Mouse (Mus musculus) midbrain, embryonic 14.5 days (tissue): ENCODE data around the gene Errfi1. TPM values are rescaled to one million over a fixed set of nuclear protein-coding genes. Genes with fewer than 3 reads are reported as not detected.

Experiments
- ATAC-seq: fragments of 200-750 bp; cut with Nextera tagmentation; 2 replicates; pipeline ENCODE4 v1.8.0; 2017; ENCODE audit warnings: moderate number of reproducible peaks, moderate library complexity; ENCODE audit not compliant: low FRiP score, low TSS enrichment
- DNase-seq: peaks from one replicate; pipeline ENCODE4 v3.0.0-alpha.2; 2015
- H3K27ac ChIP-seq: fragments of 300-500 bp; sonication (generic); replicated peaks from 2 replicates; pipeline ENCODE4 v1.5.1; 2014; ENCODE audit warnings: mild to moderate bottlenecking, low read depth, low read length, moderate library complexity
- H3K27me3 ChIP-seq: fragments of 300-500 bp; sonication (generic); 2 replicates; pipeline ENCODE4 v1.6.1; 2014; ENCODE audit warnings: low read length, control low read depth, mixed read lengths; ENCODE audit not compliant: control insufficient read depth, insufficient read depth
- H3K36me3 ChIP-seq: fragments of 300-500 bp; sonication (generic); 2 replicates; pipeline ENCODE4 v1.6.1; 2014; ENCODE audit warnings: low read length, control low read depth; ENCODE audit not compliant: control insufficient read depth, insufficient read depth
- H3K4me1 ChIP-seq: fragments of 300-500 bp; sonication (generic); 2 replicates; pipeline ENCODE4 v1.6.1; 2014; ENCODE audit warnings: mild to moderate bottlenecking, antibody characterized with exemption, low read length, control low read depth; ENCODE audit not compliant: control insufficient read depth, insufficient read depth
- H3K4me2 ChIP-seq: fragments of 300-500 bp; sonication (generic); 2 replicates; pipeline ENCODE4 v1.6.1; 2014; ENCODE audit warnings: mild to moderate bottlenecking, low read length, moderate library complexity
- H3K4me3 ChIP-seq: fragments of 300-500 bp; sonication (generic); replicated peaks from 2 replicates; pipeline ENCODE4 v1.5.1; 2014; ENCODE audit warnings: low read depth, low read length
- H3K9ac ChIP-seq: fragments of 300-500 bp; sonication (generic); replicated peaks from 2 replicates; pipeline ENCODE4 v1.6.1; 2014; ENCODE audit warnings: mild to moderate bottlenecking, low read length, moderate library complexity
- H3K9me3 ChIP-seq: fragments of 300-500 bp; sonication (generic); 2 replicates; pipeline ENCODE4 v1.6.1; 2016; ENCODE audit warnings: low read length, control low read depth, mixed read lengths; ENCODE audit not compliant: control insufficient read depth
- WGBS: fragments of 180-500 bp; shearing (Covaris S2); extraction: QIAGEN DNeasy Blood & Tissue Kit; methylation state at CpG from one replicate; pipeline ENCODE4 v1.1.7; 2014; 5-methylcytosine and 5-hydroxymethylcytosine counted together
- polyA plus RNA-seq: library from polyadenylated mRNA; unstranded; fragments of >200 nt; fragmentation: Nextera tagmentation; extraction: Ambion mirVana; gene quantifications from 2 replicates; pipeline ENCODE4 v1.2.1, GENCODE M21; 2014

Gene Errfi1
- polyA plus RNA-seq, 1 experiment from 2014 or later: 25.3 TPM

- H3K4me1 ChIP-seq: no peaks in the 10 kb centered on the region
- no peak overlapping the region for H3K9ac ChIP-seq
- H3K9me3 ChIP-seq: no peaks in the 10 kb centered on the region
- H3K4me2 ChIP-seq: no peak overlapping the region
- H3K27me3 ChIP-seq: no peaks in the 10 kb centered on the region
- no peak overlapping the region for H3K27ac ChIP-seq
- DNase-seq (no peak), ATAC-seq (no peak)
- H3K4me3 ChIP-seq: no peak overlapping the region
- no peaks in the 10 kb centered on the region for H3K36me3 ChIP-seq
- WGBS: 90% methylated on average over 12 of the region's 12 CpGs
These were observed 16.8 kb upstream of the Errfi1 start for GRCm38 (mm10) chr4:150836961-150837360.

DNA sequence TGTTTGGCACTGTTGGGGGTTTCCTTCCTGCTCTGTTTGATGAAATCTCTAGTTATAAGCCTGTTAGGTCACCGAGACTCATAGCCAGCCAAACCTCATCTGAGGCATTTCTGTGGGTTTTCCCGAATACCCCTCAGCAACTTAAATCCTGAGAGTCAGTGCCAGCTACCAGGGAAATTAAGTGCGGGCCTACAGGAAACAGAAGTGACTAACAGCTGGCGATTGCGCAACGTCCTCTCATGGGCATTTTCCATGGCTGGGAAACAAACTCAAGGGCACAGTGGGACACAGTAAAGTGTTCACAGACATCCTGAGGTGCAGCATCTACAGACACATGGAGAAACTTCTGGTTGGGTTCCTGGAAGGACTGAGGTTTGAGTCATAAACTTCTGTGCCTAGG, 16.3 kb upstream of the Errfi1 start:
- Histone ChIP-seq H3K4me3 (no peak overlapping the region), H3K9ac (no peak overlapping the region), H3K4me1 (no peaks in the 10 kb centered on the region), H3K9me3 (no peaks in the 10 kb centered on the region), H3K4me2 (no peak overlapping the region), H3K36me3 (no peaks in the 10 kb centered on the region), H3K27me3 (no peaks in the 10 kb centered on the region), H3K27ac (no peak overlapping the region)
- 88% methylated on average over 6 of the region's 6 CpGs for WGBS
- DNase-seq: no peak
- ATAC-seq: no peak

DNA sequence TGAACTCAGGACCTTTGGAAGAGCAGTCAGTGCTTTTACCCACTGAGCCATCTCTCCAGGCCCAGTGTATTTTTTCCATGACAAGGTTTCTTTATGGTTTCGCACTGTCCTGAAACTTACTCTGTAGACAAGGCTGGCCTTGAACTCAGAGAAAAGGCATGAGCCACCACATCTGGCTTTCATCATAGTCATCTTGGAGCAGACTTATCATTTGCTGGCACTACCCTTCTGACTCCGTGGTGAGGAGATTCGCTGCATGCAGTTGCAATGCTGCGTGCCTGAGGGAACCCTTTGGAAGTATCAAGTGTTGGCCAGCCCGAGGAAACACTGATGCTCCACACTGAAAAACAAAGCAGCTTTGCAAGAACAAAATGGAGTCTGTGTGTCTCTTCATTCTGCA, 11.7 kb upstream of the Errfi1 start:
- H3K4me2 ChIP-seq: no peak overlapping the region
- H3K27me3 ChIP-seq: no peaks in the 10 kb centered on the region
- H3K9ac ChIP-seq: no peak overlapping the region
- peaks cover 9% of the 10 kb centered on the region; the same call in 1 of the 2 replicates for H3K4me1 ChIP-seq
- DNase-seq (no peak), ATAC-seq (no peak)
- 87% methylated on average over 5 of the region's 5 CpGs for WGBS
- no peak overlapping the region for H3K4me3 ChIP-seq
- H3K9me3 ChIP-seq: no peaks in the 10 kb centered on the region
- no peaks in the 10 kb centered on the region for H3K36me3 ChIP-seq
- no peak overlapping the region for H3K27ac ChIP-seq

DNA sequence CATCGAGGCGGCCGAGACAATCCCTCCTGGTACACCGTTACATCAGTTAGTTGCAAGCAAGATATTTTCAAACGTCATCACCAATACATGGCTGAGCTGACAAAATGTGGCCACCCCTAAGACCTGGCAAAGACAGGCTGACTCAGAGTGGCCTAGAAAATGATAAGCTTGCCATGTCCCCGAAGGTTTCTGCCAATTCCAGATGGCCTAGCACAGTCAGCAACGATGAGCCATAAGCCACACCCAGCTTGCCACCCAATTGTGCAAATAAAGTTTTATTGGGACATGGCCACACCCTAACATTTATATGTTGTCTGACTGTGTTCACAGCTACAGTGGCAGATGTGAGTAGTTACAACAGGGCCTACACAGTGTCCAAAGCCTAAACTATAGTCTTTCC, 10.5 kb upstream of the Errfi1 start:
- no peaks in the 10 kb centered on the region for H3K9me3 ChIP-seq
- peaks cover 9% of the 10 kb centered on the region; the same call in 1 of the 2 replicates for H3K4me1 ChIP-seq
- H3K27ac ChIP-seq: no peak overlapping the region
- H3K36me3 ChIP-seq: no peaks in the 10 kb centered on the region
- H3K27me3 ChIP-seq: no peaks in the 10 kb centered on the region
- no peak overlapping the region for H3K4me3 ChIP-seq
- 92% methylated on average over 7 of the region's 7 CpGs for WGBS
- no peak for ATAC-seq
- no peak overlapping the region for H3K4me2 ChIP-seq
- no peak for DNase-seq
- no peak overlapping the region for H3K9ac ChIP-seq

DNA sequence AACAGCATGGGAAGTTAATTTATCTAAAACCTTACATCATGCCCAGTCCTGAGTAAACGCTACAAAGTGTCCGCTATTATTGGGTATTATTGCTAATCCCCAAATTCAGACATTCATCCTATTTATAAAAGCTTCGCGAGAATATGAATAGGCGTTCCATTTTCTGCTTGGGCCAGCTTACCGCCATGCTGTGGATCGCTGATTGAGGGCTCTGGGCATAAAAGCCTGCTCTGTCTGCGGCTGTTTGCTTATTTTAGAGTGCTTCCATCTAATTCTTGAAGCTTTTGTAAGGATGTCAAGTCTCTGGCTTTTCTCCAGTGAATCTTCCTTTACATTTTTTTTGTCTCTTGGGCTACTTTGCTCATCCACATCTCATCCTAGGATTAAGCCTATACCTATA, 7.4 kb upstream of the Errfi1 start:
- no peak for ATAC-seq
- no peak overlapping the region for H3K4me3 ChIP-seq
- no peak overlapping the region for H3K27ac ChIP-seq
- WGBS: 16% methylated on average over 8 of the region's 8 CpGs
- no peaks in the 10 kb centered on the region for H3K27me3 ChIP-seq
- H3K4me2 ChIP-seq: no peak overlapping the region
- DNase-seq: peak; percentile 56
- H3K36me3 ChIP-seq: no peaks in the 10 kb centered on the region
- H3K4me1 ChIP-seq: peaks cover 9% of the 10 kb centered on the region; the same call in 1 of the 2 replicates
- H3K9ac ChIP-seq: no peak overlapping the region
- H3K9me3 ChIP-seq: no peaks in the 10 kb centered on the region

GRCm38 (mm10) chr4:150849964-150850363, 3.8 kb upstream of the Errfi1 start:
- Histone ChIP-seq H3K27me3 (no peaks in the 10 kb centered on the region), H3K36me3 (no peaks in the 10 kb centered on the region), H3K27ac (no peak overlapping the region), H3K4me3 (no peak overlapping the region), H3K9me3 (no peaks in the 10 kb centered on the region), H3K4me2 (no peak overlapping the region), H3K9ac (no peak overlapping the region), H3K4me1 (peaks cover 9% of the 10 kb centered on the region; the same call in 1 of the 2 replicates)
- ATAC-seq (no peak), DNase-seq (no peak)
- 65% methylated on average over 10 of the region's 10 CpGs for WGBS

DNA sequence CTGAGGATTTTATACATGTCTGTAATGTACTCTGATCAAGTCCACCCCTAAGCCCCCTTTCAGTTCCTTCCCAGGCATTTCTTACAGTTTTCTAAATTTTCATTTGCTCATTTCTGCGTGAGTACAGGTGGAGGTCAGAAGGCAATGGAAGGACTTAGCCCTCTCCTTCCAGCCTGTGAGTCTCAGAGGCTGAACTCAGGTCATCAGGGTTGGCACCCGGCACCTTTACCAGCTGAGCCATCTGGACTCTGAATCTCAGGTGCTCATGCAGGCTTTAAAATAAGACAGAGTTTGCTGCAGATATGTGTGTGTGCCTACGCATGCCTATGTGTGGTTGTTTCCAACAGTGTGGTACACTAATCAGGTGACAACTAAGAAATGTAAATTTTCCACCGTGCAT, 2.8 kb upstream of the Errfi1 start:
- no peak overlapping the region for H3K9ac ChIP-seq
- 89% methylated on average over 4 of the region's 4 CpGs for WGBS
- H3K27ac ChIP-seq: no peak overlapping the region
- H3K27me3 ChIP-seq: no peaks in the 10 kb centered on the region
- no peak overlapping the region for H3K4me3 ChIP-seq
- no peaks in the 10 kb centered on the region for H3K9me3 ChIP-seq
- ATAC-seq: no peak
- H3K4me1 ChIP-seq: peaks cover 9% of the 10 kb centered on the region
- H3K4me2 ChIP-seq: no peak overlapping the region
- no peaks in the 10 kb centered on the region for H3K36me3 ChIP-seq
- DNase-seq: no peak

- Histone ChIP-seq H3K36me3 (no peaks in the 10 kb centered on the region), H3K27ac (no peak overlapping the region), H3K4me1 (peaks cover 9% of the 10 kb centered on the region), H3K4me3 (no peak overlapping the region), H3K4me2 (no peak overlapping the region), H3K9me3 (no peaks in the 10 kb centered on the region), H3K9ac (no peak overlapping the region), H3K27me3 (no peaks in the 10 kb centered on the region)
- 60% methylated on average over 8 of the region's 8 CpGs for WGBS
- no peak for ATAC-seq
- no peak for DNase-seq
These were observed 1.7 kb upstream of the Errfi1 start for GRCm38 (mm10) chr4:150852045-150852444.

DNA sequence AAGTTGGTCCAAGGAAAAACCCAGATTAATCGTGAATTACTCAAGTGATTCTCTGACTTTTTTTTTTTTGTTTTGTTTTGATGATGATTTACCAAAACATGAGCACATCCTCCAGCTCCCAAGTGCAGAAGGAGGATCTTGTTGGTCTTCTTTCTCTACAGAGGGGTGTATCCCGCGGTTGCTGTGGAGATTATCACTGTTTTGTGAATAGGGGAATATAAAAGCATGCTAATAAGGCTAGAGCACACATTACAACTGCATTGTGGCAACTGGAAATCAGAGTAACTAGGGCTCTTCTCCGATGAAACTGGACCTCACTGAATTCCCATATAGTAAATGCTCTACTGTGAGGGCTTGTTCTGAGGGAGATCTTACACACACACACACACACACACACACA, 1.2 kb upstream of the Errfi1 start:
- WGBS: 66% methylated on average over 4 of the region's 4 CpGs
- Histone ChIP-seq H3K27me3 (no peaks in the 10 kb centered on the region), H3K4me1 (peaks cover 9% of the 10 kb centered on the region), H3K27ac (no peak overlapping the region), H3K4me2 (no peak overlapping the region), H3K9ac (no peak overlapping the region), H3K4me3 (no peak overlapping the region), H3K9me3 (no peaks in the 10 kb centered on the region), H3K36me3 (no peaks in the 10 kb centered on the region)
- ATAC-seq: no peak
- DNase-seq: no peak
